Mouse (Mus musculus): ENCODE data around the gene Cnot4. TPM values are rescaled to one million over a fixed set of nuclear protein-coding genes. Genes with fewer than 3 reads are reported as not detected.

Cnot4 gene
- polyA plus RNA-seq, 1 experiment from 2014 or later: 30.5 TPM

DNA sequence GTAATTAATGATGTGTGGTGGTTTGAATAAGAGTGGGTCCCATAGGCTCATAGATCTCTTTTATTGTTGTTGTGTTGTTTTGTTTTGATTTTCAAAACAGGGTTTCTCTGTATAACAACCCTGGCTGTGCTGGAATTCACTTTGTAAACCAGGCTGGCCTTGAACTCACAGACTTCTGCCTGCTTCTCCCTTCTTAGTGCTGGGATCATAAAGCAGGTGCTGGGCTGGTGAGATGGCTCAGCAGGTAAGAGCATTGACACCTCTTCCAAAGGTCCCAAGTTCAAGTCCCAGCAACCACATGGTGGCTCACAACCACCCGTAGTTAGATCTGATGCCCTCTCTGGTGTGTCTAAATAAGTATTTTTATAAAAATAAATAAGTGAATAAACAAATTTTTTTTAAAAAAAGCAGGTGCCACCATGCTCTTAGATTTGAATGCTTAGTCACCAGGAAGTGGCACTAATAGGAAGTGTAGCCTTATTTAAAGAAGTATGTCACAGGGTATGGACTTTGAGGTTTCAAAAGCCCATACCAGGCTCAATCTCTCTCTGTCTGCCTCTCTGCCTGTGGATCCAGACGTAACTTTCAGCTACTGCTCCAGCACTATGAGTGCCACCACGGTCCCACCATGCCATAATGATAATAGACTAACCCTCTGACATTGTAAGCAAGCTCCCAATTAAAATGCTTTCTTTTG is 14.3 kb upstream of the Cnot4 start:
- WGBS: 77% methylated on average over 3 of the region's 3 CpGs
- Histone ChIP-seq H3K4me3 (ENCODE audit: low read depth, low read length) (no peak overlapping the region), H3K36me3 (ENCODE audit: control insufficient read depth, insufficient read depth, low read length) (no peaks in the 10 kb centered on the region), H3K4me1 (replicated peaks; ENCODE audit: control insufficient read depth, insufficient read depth, low read length) (no peaks in the 10 kb centered on the region), H3K9ac (ENCODE audit: low read length) (no peak overlapping the region), H3K27ac (ENCODE audit: low read depth) (no peak overlapping the region), H3K27me3 (replicated peaks; ENCODE audit: control insufficient read depth, insufficient read depth, low read length) (no peaks in the 10 kb centered on the region), H3K9me3 (ENCODE audit: control insufficient read depth, low read length) (no peaks in the 10 kb centered on the region), H3K4me2 (ENCODE audit: low read length) (no peak overlapping the region)
- ATAC-seq (replicated peaks; ENCODE audit: low FRiP score, low TSS enrichment, low read depth): no peak
- no peak for DNase-seq (ENCODE audit: low spot score)

DNA sequence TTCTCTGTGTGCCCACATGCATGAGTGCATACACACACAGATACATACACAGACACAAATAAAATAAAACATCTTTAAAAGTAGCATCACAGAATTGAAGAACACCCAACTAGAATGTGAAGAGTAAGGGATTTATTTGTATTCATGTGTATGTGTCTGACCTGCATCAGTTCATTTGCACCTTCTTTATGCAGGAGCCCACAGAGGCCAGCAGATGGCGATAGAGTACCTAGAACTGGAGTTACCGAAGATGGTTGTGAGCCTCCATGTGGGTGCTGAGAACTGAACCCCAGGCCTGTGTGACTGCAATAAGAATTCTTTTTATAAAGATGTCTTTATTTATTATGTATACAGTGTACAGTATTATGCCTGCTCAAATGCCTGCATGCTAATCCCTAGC is 12.0 kb upstream of the Cnot4 start:
- DNase-seq (ENCODE audit: low spot score) (no peak), ATAC-seq (replicated peaks; ENCODE audit: low FRiP score, low TSS enrichment, low read depth) (no peak)
- 87% methylated on average over 2 of the region's 2 CpGs for WGBS
- H3K4me3 ChIP-seq (ENCODE audit: low read depth, low read length): no peak overlapping the region
- no peak overlapping the region for H3K27ac ChIP-seq (ENCODE audit: low read depth)
- H3K9me3 ChIP-seq (ENCODE audit: control insufficient read depth, low read length): no peaks in the 10 kb centered on the region
- no peaks in the 10 kb centered on the region for H3K36me3 ChIP-seq (ENCODE audit: control insufficient read depth, insufficient read depth, low read length)
- H3K9ac ChIP-seq (ENCODE audit: low read length): no peak overlapping the region
- no peak overlapping the region for H3K4me2 ChIP-seq (ENCODE audit: low read length)
- H3K4me1 ChIP-seq (replicated peaks; ENCODE audit: control insufficient read depth, insufficient read depth, low read length): no peaks in the 10 kb centered on the region
- no peaks in the 10 kb centered on the region for H3K27me3 ChIP-seq (replicated peaks; ENCODE audit: control insufficient read depth, insufficient read depth, low read length)

DNA sequence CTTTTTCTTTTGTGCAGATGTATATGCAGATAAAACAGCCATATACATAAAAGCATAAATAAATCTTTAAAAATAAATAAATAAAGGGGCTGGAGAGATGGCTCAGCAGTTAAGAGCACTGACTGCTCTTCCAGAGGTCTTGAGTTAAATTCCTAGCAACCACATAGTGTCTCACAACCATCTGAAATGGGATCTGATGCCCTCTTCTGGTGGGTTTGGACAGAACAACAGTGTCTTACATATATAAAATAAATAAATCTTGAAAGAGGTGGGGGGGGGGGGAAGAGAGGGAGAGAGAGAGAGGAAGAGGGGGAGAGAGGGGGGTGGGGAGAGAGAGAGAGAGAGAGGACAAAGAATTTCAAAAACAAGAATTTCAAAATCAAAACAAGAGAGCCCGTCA is 6.8 kb upstream of the Cnot4 start:
- ATAC-seq (replicated peaks; ENCODE audit: low FRiP score, low TSS enrichment, low read depth): no peak
- DNase-seq (ENCODE audit: low spot score): no peak
- Histone ChIP-seq H3K27ac (ENCODE audit: low read depth) (no peak overlapping the region), H3K36me3 (ENCODE audit: control insufficient read depth, insufficient read depth, low read length) (no peaks in the 10 kb centered on the region), H3K4me1 (replicated peaks; ENCODE audit: control insufficient read depth, insufficient read depth, low read length) (no peaks in the 10 kb centered on the region), H3K9me3 (ENCODE audit: control insufficient read depth, low read length) (no peaks in the 10 kb centered on the region), H3K4me2 (ENCODE audit: low read length) (no peak overlapping the region), H3K9ac (ENCODE audit: low read length) (no peak overlapping the region), H3K27me3 (replicated peaks; ENCODE audit: control insufficient read depth, insufficient read depth, low read length) (no peaks in the 10 kb centered on the region), H3K4me3 (ENCODE audit: low read depth, low read length) (no peak overlapping the region)
- WGBS: 97% methylated on average over 1 of the region's 1 CpGs

DNA sequence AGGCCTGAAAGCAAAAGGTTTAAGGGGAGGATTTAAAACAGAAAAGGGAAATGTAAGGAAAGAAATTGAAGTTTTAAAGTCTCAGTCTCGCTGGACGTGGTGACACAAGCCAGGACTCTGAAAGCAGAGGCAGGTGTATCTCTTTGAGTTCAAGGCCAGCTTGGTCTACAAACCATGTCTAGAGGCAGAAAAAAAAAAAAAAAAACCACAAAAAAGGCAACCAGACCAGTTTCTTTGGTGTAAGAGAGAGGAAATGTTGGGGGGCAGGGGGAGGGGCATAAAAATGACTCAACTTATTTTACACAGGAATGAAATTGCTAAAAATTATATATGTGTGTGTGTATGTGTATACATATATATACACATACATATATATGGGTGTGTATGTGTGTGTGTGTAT is 1.3 kb upstream of the Cnot4 start:
- Histone ChIP-seq H3K36me3 (ENCODE audit: control insufficient read depth, insufficient read depth, low read length) (no peaks in the 10 kb centered on the region), H3K9ac (ENCODE audit: low read length) (no peak overlapping the region), H3K4me2 (ENCODE audit: low read length) (peak overlapping the region; percentile 69), H3K9me3 (ENCODE audit: control insufficient read depth, low read length) (no peaks in the 10 kb centered on the region), H3K4me1 (replicated peaks; ENCODE audit: control insufficient read depth, insufficient read depth, low read length) (peaks cover 14% of the 10 kb centered on the region), H3K27me3 (replicated peaks; ENCODE audit: control insufficient read depth, insufficient read depth, low read length) (no peaks in the 10 kb centered on the region), H3K4me3 (ENCODE audit: low read depth, low read length) (peak overlapping the region; percentile 81), H3K27ac (ENCODE audit: low read depth) (no peak overlapping the region)
- no peak for ATAC-seq (replicated peaks; ENCODE audit: low FRiP score, low TSS enrichment, low read depth)
- no peak for DNase-seq (ENCODE audit: low spot score)
- WGBS: 40% methylated on average over 2 of the region's 2 CpGs

GRCm38 (mm10) chr6:35133246-35133578 is 312 bp downstream of the Cnot4 start:
- DNase-seq (ENCODE audit: low spot score) (no peak), ATAC-seq (replicated peaks; ENCODE audit: low FRiP score, low TSS enrichment, low read depth) (peak; percentile 93)
- WGBS: 0% methylated on average over 23 of the region's 25 CpGs
- Histone ChIP-seq H3K27me3 (replicated peaks; ENCODE audit: control insufficient read depth, insufficient read depth, low read length) (no peaks in the 10 kb centered on the region), H3K4me3 (ENCODE audit: low read depth, low read length) (peak overlapping the region; percentile 81), H3K36me3 (ENCODE audit: control insufficient read depth, insufficient read depth, low read length) (no peaks in the 10 kb centered on the region), H3K9me3 (ENCODE audit: control insufficient read depth, low read length) (no peaks in the 10 kb centered on the region), H3K27ac (ENCODE audit: low read depth) (peak overlapping the region; percentile 94), H3K4me2 (ENCODE audit: low read length) (peak overlapping the region; percentile 86), H3K4me1 (replicated peaks; ENCODE audit: control insufficient read depth, insufficient read depth, low read length) (peaks cover 14% of the 10 kb centered on the region), H3K9ac (ENCODE audit: low read length) (peak overlapping the region; percentile 75)

GRCm38 (mm10) chr6:35132806-35133205 is 718 bp downstream of the Cnot4 start:
- 1% methylated on average over 11 of the region's 11 CpGs for WGBS
- ATAC-seq (replicated peaks; ENCODE audit: low FRiP score, low TSS enrichment, low read depth): no peak
- H3K9ac ChIP-seq (ENCODE audit: low read length): peak overlapping the region; percentile 75

DNA sequence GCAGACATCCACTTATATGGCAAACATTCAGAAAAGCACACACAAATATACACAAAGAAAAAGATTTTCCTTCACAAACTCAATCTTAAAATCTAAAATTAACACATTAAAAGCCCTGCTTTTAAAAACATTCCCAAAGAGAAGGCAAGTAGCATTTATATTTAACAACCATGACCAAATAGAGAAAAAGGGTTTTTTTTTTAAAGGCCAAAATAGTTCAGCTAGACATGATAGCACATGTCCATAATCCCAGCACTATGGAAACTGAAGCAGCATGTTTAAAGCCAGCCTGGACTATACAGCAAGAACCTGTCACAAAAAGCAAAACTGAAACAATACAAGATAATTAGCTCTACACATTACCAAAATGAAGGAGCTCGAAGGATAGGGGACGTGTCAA is 11.0 kb downstream of the Cnot4 start:
- no peak overlapping the region for H3K4me3 ChIP-seq (ENCODE audit: low read depth, low read length)
- WGBS: 92% methylated on average over 2 of the region's 2 CpGs
- no peak for ATAC-seq (replicated peaks; ENCODE audit: low FRiP score, low TSS enrichment, low read depth)

More at GRCm38 (mm10) chr6:35132806-35133205, 718 bp downstream of the Cnot4 start:
- Histone ChIP-seq H3K4me1 (replicated peaks; ENCODE audit: control insufficient read depth, insufficient read depth, low read length) (peaks cover 14% of the 10 kb centered on the region), H3K27me3 (replicated peaks; ENCODE audit: control insufficient read depth, insufficient read depth, low read length) (no peaks in the 10 kb centered on the region), H3K4me2 (ENCODE audit: low read length) (peak overlapping the region; percentile 86), H3K4me3 (ENCODE audit: low read depth, low read length) (peak overlapping the region; percentile 81), H3K27ac (ENCODE audit: low read depth) (peak overlapping the region; percentile 94), H3K9me3 (ENCODE audit: control insufficient read depth, low read length) (no peaks in the 10 kb centered on the region), H3K36me3 (ENCODE audit: control insufficient read depth, insufficient read depth, low read length) (no peaks in the 10 kb centered on the region)
- DNase-seq (ENCODE audit: low spot score): peak; percentile 71

GRCm38 (mm10) chr6:35121925-35122324 is 11.6 kb downstream of the Cnot4 start:
- peaks cover 11% of the 10 kb centered on the region for H3K36me3 ChIP-seq (ENCODE audit: control insufficient read depth, insufficient read depth, low read length)
- no peak overlapping the region for H3K9ac ChIP-seq (ENCODE audit: low read length)
- H3K4me1 ChIP-seq (replicated peaks; ENCODE audit: control insufficient read depth, insufficient read depth, low read length): no peaks in the 10 kb centered on the region
- H3K4me3 ChIP-seq (ENCODE audit: low read depth, low read length): no peak overlapping the region
- H3K27ac ChIP-seq (ENCODE audit: low read depth): no peak overlapping the region
- H3K27me3 ChIP-seq (replicated peaks; ENCODE audit: control insufficient read depth, insufficient read depth, low read length): no peaks in the 10 kb centered on the region
- DNase-seq (ENCODE audit: low spot score) (no peak), ATAC-seq (replicated peaks; ENCODE audit: low FRiP score, low TSS enrichment, low read depth) (no peak)
- H3K4me2 ChIP-seq (ENCODE audit: low read length): no peak overlapping the region
- no peaks in the 10 kb centered on the region for H3K9me3 ChIP-seq (ENCODE audit: control insufficient read depth, low read length)
- WGBS: 97% methylated on average over 3 of the region's 3 CpGs

More for the DNA sequence above, 11.0 kb downstream of the Cnot4 start:
- no peak for DNase-seq (ENCODE audit: low spot score)
- H3K36me3 ChIP-seq (ENCODE audit: control insufficient read depth, insufficient read depth, low read length): peaks cover 11% of the 10 kb centered on the region
- no peak overlapping the region for H3K27ac ChIP-seq (ENCODE audit: low read depth)
- H3K9me3 ChIP-seq (ENCODE audit: control insufficient read depth, low read length): no peaks in the 10 kb centered on the region
- no peak overlapping the region for H3K4me2 ChIP-seq (ENCODE audit: low read length)
- H3K4me1 ChIP-seq (replicated peaks; ENCODE audit: control insufficient read depth, insufficient read depth, low read length): no peaks in the 10 kb centered on the region
- no peak overlapping the region for H3K9ac ChIP-seq (ENCODE audit: low read length)
- H3K27me3 ChIP-seq (replicated peaks; ENCODE audit: control insufficient read depth, insufficient read depth, low read length): no peaks in the 10 kb centered on the region

GRCm38 (mm10) chr6:35102457-35102856 is 31.1 kb downstream of the Cnot4 start:
- H3K9me3 ChIP-seq (ENCODE audit: control insufficient read depth, low read length): no peaks in the 10 kb centered on the region
- no peak for DNase-seq (ENCODE audit: low spot score)
- 84% methylated on average over 1 of the region's 1 CpGs for WGBS
- ATAC-seq (replicated peaks; ENCODE audit: low FRiP score, low TSS enrichment, low read depth): no peak
- no peak overlapping the region for H3K4me3 ChIP-seq (ENCODE audit: low read depth, low read length)
- H3K4me2 ChIP-seq (ENCODE audit: low read length): no peak overlapping the region
- H3K9ac ChIP-seq (ENCODE audit: low read length): no peak overlapping the region
- H3K27ac ChIP-seq (ENCODE audit: low read depth): no peak overlapping the region
- H3K27me3 ChIP-seq (replicated peaks; ENCODE audit: control insufficient read depth, insufficient read depth, low read length): no peaks in the 10 kb centered on the region
- H3K4me1 ChIP-seq (replicated peaks; ENCODE audit: control insufficient read depth, insufficient read depth, low read length): no peaks in the 10 kb centered on the region
- H3K36me3 ChIP-seq (ENCODE audit: control insufficient read depth, insufficient read depth, low read length): peaks cover 4% of the 10 kb centered on the region; the same call in 1 of the 2 replicates

Data from intestine, embryonic 14.5 days (tissue).